ENCODE assay signal across 8 mouse cellular contexts in genomic region chr4:119293574-119294258, GRCm38 (mm10). TPM values are rescaled to one million over a fixed set of nuclear protein-coding genes. Genes with fewer than 3 reads are reported as not detected.
A peak's percentile ranks its signal among the peaks of the same experiment; 100 is the strongest.
DNase-seq lines count a peak whose midpoint lies in the region; ATAC-seq and TF ChIP-seq lines count a peak whose summit lies in the region.

No protein-coding gene starts in this region.

- peaks cover 48% of the 10 kb centered on the region for H3K36me3 ChIP-seq in E14TG2a.4 (ENCODE audit: insufficient read depth, low read length)
- peaks cover 8% of the 10 kb centered on the region; the same call in 1 of the 2 replicates for H3K36me3 ChIP-seq in embryonic facial prominence, embryonic 12.5 days
- H3K36me3 ChIP-seq in small intestine, adult 2 months (ENCODE audit: control insufficient read depth, insufficient read depth, low read length) = peaks cover 5% of the 10 kb centered on the region

- WGBS in embryonic facial prominence, embryonic 12.5 days = under 1% methylated on average over 54 of the region's 80 CpGs
- under 1% methylated on average over 56 of the region's 80 CpGs for whole genome bisulfite sequencing in small intestine, adult 2 months

- H3K4me3 ChIP-seq in E14TG2a.4 (replicated peaks; ENCODE audit: low read length) = peak overlapping the region; percentile 97
- peak overlapping the region; percentile 98 for H3K4me3 ChIP-seq in embryonic facial prominence, embryonic 12.5 days
- H3K4me3 ChIP-seq in small intestine, adult 2 months (ENCODE audit: low read depth, low read length) = peak overlapping the region; percentile 76

- peak; percentile 1; the same call in 1 of the 2 replicates for ATAC-seq in embryonic facial prominence, embryonic 12.5 days (ENCODE audit: insufficient number of reproducible peaks, insufficient read depth, low FRiP score, low TSS enrichment)
- no peak for ATAC-seq in megakaryocyte progenitor cell, adult 5-6 weeks (replicated peaks; ENCODE audit: poor library complexity)

- DNase-seq in adrenal gland, adult 2 months = peak; percentile 48
- peak; percentile 34 to 42 for DNase-seq in heart, postnatal 14 days
- DNase-seq in left cerebral cortex, adult 8-10 months (ENCODE audit: low spot score in 2 of 2) = peak; percentile 17 to 35
- peak; percentile 29 to 54 for DNase-seq in lung, postnatal 4 days

- intact Hi-C loops in heart, postnatal 14 days (cut with DNase I) = loop anchor here (2.0 to 10.0 kb wide), 4 partner anchors 17 to 241 kb away; partner anchors contain the start of genes Foxj3 and Frg2f1

- peak overlapping the region; percentile 86 for H3K4me2 ChIP-seq in embryonic facial prominence, embryonic 12.5 days (replicated peaks)

- no peaks in the 10 kb centered on the region for H3K27me3 ChIP-seq in E14TG2a.4 (ENCODE audit: insufficient read depth, low read length)
- no peaks in the 10 kb centered on the region for H3K27me3 ChIP-seq in embryonic facial prominence, embryonic 12.5 days
- H3K27me3 ChIP-seq in small intestine, adult 2 months (ENCODE audit: control insufficient read depth, insufficient read depth, low read length) = no peaks in the 10 kb centered on the region

- no peak for TF ChIP-seq POLR2A in small intestine, adult 2 months (IDR thresholded peaks at IDR 0.05; ENCODE audit: low read depth, low read length)

- peaks cover 60% of the 10 kb centered on the region for H3K4me1 ChIP-seq in E14TG2a.4 (replicated peaks; ENCODE audit: low read depth, low read length)
- peaks cover 19% of the 10 kb centered on the region for H3K4me1 ChIP-seq in embryonic facial prominence, embryonic 12.5 days
- peaks cover 5% of the 10 kb centered on the region; the same call in 1 of the 2 replicates for H3K4me1 ChIP-seq in small intestine, adult 2 months (ENCODE audit: control insufficient read depth, insufficient read depth, insufficient read length, low read length)

- peak overlapping the region; percentile 89 for H3K27ac ChIP-seq in embryonic facial prominence, embryonic 12.5 days
- H3K27ac ChIP-seq in small intestine, adult 2 months (ENCODE audit: insufficient read depth, low read depth, low read length) = peak overlapping the region; percentile 62

- no peaks in the 10 kb centered on the region for H3K9me3 ChIP-seq in E14TG2a.4 (ENCODE audit: low read length)
- no peaks in the 10 kb centered on the region for H3K9me3 ChIP-seq in embryonic facial prominence, embryonic 12.5 days

- TF ChIP-seq CTCF in E14TG2a.4 (conservative IDR thresholded peaks at IDR 0.05; ENCODE audit: low read length) = no peak
- no peak for TF ChIP-seq CTCF in small intestine, adult 2 months (IDR thresholded peaks at IDR 0.05; ENCODE audit: extremely low read depth, insufficient read length, insufficient replicate concordance, low read depth, low read length)

- H3K9ac ChIP-seq in embryonic facial prominence, embryonic 12.5 days = peak overlapping the region; percentile 97

RNA-seq across cellular contexts. Expression of gene Ybx1, which starts 0.7 kb away (rescaled TPM):
- 100 to 1,000 TPM; 692 to 835 TPM for total RNA-seq in adrenal gland, adult 2 months (2021)
- polyA plus RNA-seq in adrenal gland, adult 2 months (2012; rRNA removed) = 323 and 336 TPM in 2 replicates
- polyA plus RNA-seq in embryonic facial prominence, embryonic 12.5 days (2016; fragmentation: Nextera tagmentation; extraction: Ambion mirVana) = 1,059 and 1,113 TPM in 2 replicates
- 100 to 1,000 TPM; 725 to 726 TPM for total RNA-seq in heart, postnatal 14 days (2021)
- total RNA-seq in left cerebral cortex, adult 8-10 months (2022) = 100 to 1,000 TPM; 177 to 201 (median 189) TPM
- polyA plus RNA-seq in small intestine, adult 2 months (2012; rRNA removed) = 202 and 242 TPM in 2 replicates
- total RNA-seq in megakaryocyte progenitor cell, adult 5-6 weeks (2015) = 1,533 and 1,599 TPM in 2 replicates
- total RNA-seq in megakaryocyte progenitor cell, adult 5-6 weeks (2017) = 1,470 and 1,694 TPM in 2 replicates

RNA-seq across cellular contexts. Expression of gene Ppih, which starts 26.6 kb away (rescaled TPM):
- 10 to 100 TPM; 15.9 to 23.7 TPM for total RNA-seq in adrenal gland, adult 2 months (2021)
- 1.8 and 1.9 TPM in 2 replicates for polyA plus RNA-seq in adrenal gland, adult 2 months (2012; rRNA removed)
- 120 and 125 TPM in 2 replicates for polyA plus RNA-seq in embryonic facial prominence, embryonic 12.5 days (2016; fragmentation: Nextera tagmentation; extraction: Ambion mirVana)
- total RNA-seq in heart, postnatal 14 days (2021) = 10 to 100 TPM; 11.0 to 11.2 TPM
- total RNA-seq in left cerebral cortex, adult 8-10 months (2022) = 10 to 100 TPM; 15.9 to 18.6 (median 17.5) TPM
- 2.5 and 4.3 TPM in 2 replicates for polyA plus RNA-seq in small intestine, adult 2 months (2012; rRNA removed)
- total RNA-seq in megakaryocyte progenitor cell, adult 5-6 weeks (2015) = 137 and 138 TPM in 2 replicates
- 161 and 163 TPM in 2 replicates for total RNA-seq in megakaryocyte progenitor cell, adult 5-6 weeks (2017)

RNA-seq across cellular contexts. Expression of gene Cldn19, which starts 38.5 kb away (rescaled TPM):
- under 1 TPM in 1 of 2 experiments, not detected in 1; 0.24 TPM for total RNA-seq in adrenal gland, adult 2 months (2021)
- polyA plus RNA-seq in adrenal gland, adult 2 months (2012; rRNA removed) = 0.06 and 0.35 TPM in 2 replicates
- polyA plus RNA-seq in embryonic facial prominence, embryonic 12.5 days (2016; fragmentation: Nextera tagmentation; extraction: Ambion mirVana) = 0.12 TPM in 1 of 2 replicates, not detected in the other
- under 1 TPM in 1 of 2 experiments, not detected in 1; 0.36 TPM for total RNA-seq in heart, postnatal 14 days (2021)
- total RNA-seq in left cerebral cortex, adult 8-10 months (2022) = under 1 TPM in 3 of 4 experiments, not detected in 1; 0.13 to 0.60 (median 0.53) TPM
- polyA plus RNA-seq in small intestine, adult 2 months (2012; rRNA removed) = not detected in 2 replicates
- not detected in 2 replicates for total RNA-seq in megakaryocyte progenitor cell, adult 5-6 weeks (2015)
- total RNA-seq in megakaryocyte progenitor cell, adult 5-6 weeks (2017) = not detected in 2 replicates

Comparison
In these comparisons a context has a peak if more than half of its experiments do, and no peak if none do; other contexts are left out.
1. RNA of gene Ppih, which starts 26.6 kb away (total RNA-seq): 137 to 163 TPM in megakaryocyte progenitor cell, adult 5-6 weeks; 15.9 to 23.7 TPM in adrenal gland, adult 2 months, 15.9 to 18.6 TPM in left cerebral cortex, adult 8-10 months and 11.0 to 11.2 TPM in heart, postnatal 14 days; every median in the first group is over 4 times any median in the second.
2. Peak in every context shown above with its lines, with median percentiles within 50 percentile points of each other: H3K4me3 ChIP-seq and DNase-seq.